Mouse (Mus musculus) cerebellum, adult 18-20 months (tissue): ENCODE results near the gene Gm6588.
A peak's percentile ranks its signal among the peaks of the same experiment; 100 is the strongest.

ENCODE experiments used
- DNase-seq, 2 experiments: peaks; one replicate each; pipeline ENCODE4 v3.0.0; 2021

The Gm6588 gene

GRCm38 (mm10) chr5:112473453-112473852, 24.2 kb downstream of the Gm6588 start:
- no peak for DNase-seq

GRCm38 (mm10) chr5:112481946-112482410, 32.8 kb downstream of the Gm6588 start:
- no peak for DNase-seq

- peak; percentile 40 to 42 for DNase-seq
Measured at GRCm38 (mm10) chr5:112482551-112482950, 33.3 kb downstream of the Gm6588 start.

- DNase-seq = no peak
Measured at GRCm38 (mm10) chr5:112483030-112483429, 33.8 kb downstream of the Gm6588 start.

- DNase-seq = peak; percentile 87
Measured at GRCm38 (mm10) chr5:112484924-112485715, 35.9 kb downstream of the Gm6588 start.

- DNase-seq = no peak
Measured at GRCm38 (mm10) chr5:112486415-112486814, 37.2 kb downstream of the Gm6588 start.

- no peak for DNase-seq
Measured at GRCm38 (mm10) chr5:112487504-112487903, 38.3 kb downstream of the Gm6588 start.

- DNase-seq = no peak
Measured at GRCm38 (mm10) chr5:112488101-112488776, 39.0 kb downstream of the Gm6588 start.

GRCm38 (mm10) chr5:112491489-112491888, 42.3 kb downstream of the Gm6588 start:
- peak in 1 of 2 experiments; percentile 41 for DNase-seq

- peak in 1 of 2 experiments; percentile 39 for DNase-seq
Measured at GRCm38 (mm10) chr5:112493492-112493891, 44.3 kb downstream of the Gm6588 start.

GRCm38 (mm10) chr5:112496753-112497369, 47.6 kb downstream of the Gm6588 start:
- DNase-seq = peak; percentile 57 to 64

GRCm38 (mm10) chr5:112498921-112499917, 50.0 kb downstream of the Gm6588 start:
- DNase-seq = no peak

- no peak for DNase-seq
Measured at GRCm38 (mm10) chr5:112499918-112500682, 50.9 kb downstream of the Gm6588 start.
